Mouse (Mus musculus) cerebellum, adult (tissue): Measurements from ENCODE around the gene Col18a1.

Experiments used
- ATAC-seq: cut with Nextera tagmentation; 2 replicates; pipeline ENCODE4 v1.9.2; 2017; ENCODE audit warnings: mild to moderate bottlenecking, moderate library complexity, mixed read lengths; ENCODE audit not compliant: insufficient number of reproducible peaks, low FRiP score, low TSS enrichment

Col18a1 gene

GRCm38 (mm10) chr10:77028782-77029296 lies 137.5 kb downstream of the Col18a1 start:
- ATAC-seq = no peak

- ATAC-seq = no peak
Measured at GRCm38 (mm10) chr10:77026944-77027343, 139.4 kb downstream of the Col18a1 start.

GRCm38 (mm10) chr10:77024231-77024630 lies 142.1 kb downstream of the Col18a1 start:
- no peak for ATAC-seq

- no peak for ATAC-seq
Measured at GRCm38 (mm10) chr10:77022301-77023130, 143.8 kb downstream of the Col18a1 start.

- ATAC-seq = peak; percentile 82
Measured at GRCm38 (mm10) chr10:77021399-77022052, 144.8 kb downstream of the Col18a1 start.

- ATAC-seq = no peak
Measured at GRCm38 (mm10) chr10:77017662-77018061, 148.7 kb downstream of the Col18a1 start.

- no peak for ATAC-seq
Measured at GRCm38 (mm10) chr10:77017061-77017460, 149.3 kb downstream of the Col18a1 start.

- ATAC-seq = no peak
Measured at GRCm38 (mm10) chr10:77016499-77016898, 149.8 kb downstream of the Col18a1 start.

GRCm38 (mm10) chr10:77016080-77016479 lies 150.3 kb downstream of the Col18a1 start:
- ATAC-seq = no peak

- no peak for ATAC-seq
Measured at GRCm38 (mm10) chr10:77011681-77012080, 154.7 kb downstream of the Col18a1 start.

GRCm38 (mm10) chr10:77008698-77009097 lies 157.7 kb downstream of the Col18a1 start:
- no peak; the same call in 1 of the 2 replicates for ATAC-seq

- ATAC-seq = peak; percentile 84
Measured at GRCm38 (mm10) chr10:77008109-77008561, 158.2 kb downstream of the Col18a1 start.

- ATAC-seq = no peak
Measured at GRCm38 (mm10) chr10:77007433-77008108, 158.8 kb downstream of the Col18a1 start.

- no peak for ATAC-seq
Measured at GRCm38 (mm10) chr10:77004936-77005335, 161.4 kb downstream of the Col18a1 start.
